Mouse (Mus musculus): ENCODE results near the gene Rspry1. TPM values are rescaled to one million over a fixed set of nuclear protein-coding genes. Genes with fewer than 3 reads are reported as not detected.

The Rspry1 gene
- polyA plus RNA-seq, 1 experiment, result 7.4 TPM

DNA sequence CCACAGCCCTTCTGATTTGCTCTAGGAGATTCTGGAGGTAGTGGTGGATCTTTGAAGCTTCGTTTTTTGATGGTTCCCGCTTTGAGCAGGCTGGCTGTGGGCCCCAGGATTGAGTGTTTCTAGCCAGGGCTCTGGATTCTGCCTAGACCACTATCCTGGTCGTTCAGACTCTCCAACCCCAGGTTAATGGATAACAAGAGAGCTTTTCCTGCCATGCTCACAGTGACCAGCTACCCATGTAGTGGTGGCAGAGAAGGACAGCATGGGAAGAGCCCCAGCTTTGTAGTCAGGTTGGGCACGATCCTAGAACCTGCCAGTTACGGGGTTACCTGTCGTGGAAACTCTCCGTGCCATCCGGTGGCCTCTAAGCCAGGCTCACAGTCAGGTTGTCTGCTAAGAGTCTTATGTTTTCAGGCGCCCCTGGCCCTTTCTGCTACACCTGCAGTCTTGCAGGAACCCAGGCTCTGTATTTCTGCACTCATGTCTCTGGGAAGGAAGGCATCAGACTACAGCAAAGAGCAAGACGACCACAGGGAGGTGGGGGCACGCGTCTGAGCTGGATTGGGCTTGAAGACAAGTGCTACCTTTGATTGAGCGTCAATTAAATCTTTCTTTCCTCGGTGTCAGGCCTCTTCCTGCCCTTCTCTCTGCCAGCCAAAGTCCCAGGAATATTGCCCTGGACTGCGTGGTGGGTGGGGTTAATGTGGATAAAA, 35.1 kb upstream of the Rspry1 start:
- TF ChIP-seq POLR2AphosphoS2 (IDR thresholded peaks at IDR 0.05; ENCODE audit: insufficient read length, low read depth) (no peak), SRF (IDR thresholded peaks at IDR 0.05; ENCODE audit: control insufficient read depth, insufficient read length, low read depth) (no peak), CEBPB (IDR thresholded peaks at IDR 0.05; ENCODE audit: insufficient read depth, poor library complexity, severe bottlenecking) (no peak), MYOD1 (IDR thresholded peaks at IDR 0.05; ENCODE audit: control insufficient read depth in 1 of 3, insufficient read length in 2 of 3, low read depth in 2 of 3) (no peak), MYOG (IDR thresholded peaks at IDR 0.05; ENCODE audit: control insufficient read depth in 1 of 3, insufficient read depth in 1 of 3, insufficient read length in 2 of 3, low read depth in 2 of 3) (no peak), TCF3 (IDR thresholded peaks at IDR 0.05; ENCODE audit: insufficient read length, low read depth) (no peak), POLR2A (IDR thresholded peaks at IDR 0.05; ENCODE audit: insufficient read length, low read depth) (no peak), E2F4 (IDR thresholded peaks at IDR 0.05; ENCODE audit: insufficient read depth) (no peak), REST (IDR thresholded peaks at IDR 0.05; ENCODE audit: insufficient read depth, insufficient read length) (no peak), TCF12 (IDR thresholded peaks at IDR 0.05; ENCODE audit: insufficient read depth, poor library complexity, severe bottlenecking) (no peak), MAX (IDR thresholded peaks at IDR 0.05; ENCODE audit: low read depth) (no peak), USF1 (IDR thresholded peaks at IDR 0.05; ENCODE audit: low read depth) (no peak)
- no peaks in the 10 kb centered on the region for H3K36me3 ChIP-seq (ENCODE audit: control insufficient read depth, insufficient read depth)
- H3K4me3 ChIP-seq, result no peak overlapping the region
- H3ac ChIP-seq (ENCODE audit: control insufficient read depth, insufficient read length), result no peak overlapping the region
- H3K27me3 ChIP-seq (ENCODE audit: control insufficient read depth, insufficient read depth, insufficient read length), result no peaks in the 10 kb centered on the region
- no peak overlapping the region for H3K4me2 ChIP-seq (ENCODE audit: low read depth)
- no peaks in the 10 kb centered on the region for H3K79me2 ChIP-seq (ENCODE audit: control insufficient read depth, insufficient read depth)

DNA sequence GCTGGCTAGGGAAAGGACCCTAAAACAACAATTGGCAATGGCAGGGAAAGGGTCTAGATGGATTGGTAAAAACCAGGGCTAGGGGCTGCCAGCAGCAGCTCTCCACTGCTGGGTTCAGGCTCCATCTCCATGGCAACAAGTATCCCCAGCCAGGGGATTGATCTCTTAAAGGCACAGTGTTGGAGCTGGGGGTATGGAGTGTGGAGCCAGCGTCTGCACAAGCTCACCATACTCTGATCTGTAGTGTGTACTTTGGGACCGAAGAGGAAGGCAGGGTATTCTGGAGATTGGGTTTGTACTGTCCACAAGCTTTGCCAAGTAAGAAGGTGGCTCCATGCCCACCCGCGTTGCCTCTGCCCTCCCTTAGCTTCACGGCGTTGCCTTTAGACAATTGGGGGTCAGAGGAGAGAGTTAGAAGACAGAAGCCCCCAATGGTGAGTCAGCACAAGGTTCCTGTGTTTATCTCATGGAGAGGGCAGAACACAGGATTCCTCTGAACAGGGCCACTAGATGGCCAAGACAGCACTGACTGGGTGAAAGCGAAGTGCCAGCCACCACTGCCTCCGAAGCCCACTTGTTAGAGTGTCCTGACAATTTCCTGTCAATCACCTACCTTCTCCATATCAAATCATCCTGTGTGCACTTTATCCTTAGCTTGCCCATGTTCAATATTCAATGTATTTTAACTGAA, 34.4 kb upstream of the Rspry1 start:
- no peak overlapping the region for H3K4me3 ChIP-seq
- no peaks in the 10 kb centered on the region for H3K36me3 ChIP-seq (ENCODE audit: control insufficient read depth, insufficient read depth)
- TF ChIP-seq TCF12 (IDR thresholded peaks at IDR 0.05; ENCODE audit: insufficient read depth, poor library complexity, severe bottlenecking) (no peak), CEBPB (IDR thresholded peaks at IDR 0.05; ENCODE audit: insufficient read depth, poor library complexity, severe bottlenecking) (no peak)
- H3K4me2 ChIP-seq (ENCODE audit: low read depth), result no peak overlapping the region
- H3K79me2 ChIP-seq (ENCODE audit: control insufficient read depth, insufficient read depth), result no peaks in the 10 kb centered on the region
- H3ac ChIP-seq (ENCODE audit: control insufficient read depth, insufficient read length), result no peak overlapping the region
- H3K27me3 ChIP-seq (ENCODE audit: control insufficient read depth, insufficient read depth, insufficient read length), result no peaks in the 10 kb centered on the region

GRCm38 (mm10) chr8:94568098-94568497, 33.6 kb upstream of the Rspry1 start:
- no peak for TF ChIP-seq MAX (IDR thresholded peaks at IDR 0.05; ENCODE audit: low read depth)
- TF ChIP-seq MYOG (IDR thresholded peaks at IDR 0.05; ENCODE audit: control insufficient read depth in 1 of 3, insufficient read depth in 1 of 3, insufficient read length in 2 of 3, low read depth in 2 of 3), result no peak
- no peak for TF ChIP-seq USF1 (IDR thresholded peaks at IDR 0.05; ENCODE audit: low read depth)
- TF ChIP-seq MYOD1 (IDR thresholded peaks at IDR 0.05; ENCODE audit: control insufficient read depth in 1 of 3, insufficient read length in 2 of 3, low read depth in 2 of 3), result peak in 1 of 3 experiments; percentile 47
- no peak for TF ChIP-seq TCF3 (IDR thresholded peaks at IDR 0.05; ENCODE audit: insufficient read length, low read depth)
- TF ChIP-seq REST (IDR thresholded peaks at IDR 0.05; ENCODE audit: insufficient read depth, insufficient read length), result no peak
- no peak overlapping the region for H3K4me2 ChIP-seq (ENCODE audit: low read depth)
- H3K79me2 ChIP-seq (ENCODE audit: control insufficient read depth, insufficient read depth), result no peaks in the 10 kb centered on the region
- no peak overlapping the region for H3K4me3 ChIP-seq
- H3K36me3 ChIP-seq (ENCODE audit: control insufficient read depth, insufficient read depth), result no peaks in the 10 kb centered on the region
- H3ac ChIP-seq (ENCODE audit: control insufficient read depth, insufficient read length), result no peak overlapping the region
- no peaks in the 10 kb centered on the region for H3K27me3 ChIP-seq (ENCODE audit: control insufficient read depth, insufficient read depth, insufficient read length)

- peaks cover 2% of the 10 kb centered on the region for H3K36me3 ChIP-seq (ENCODE audit: control insufficient read depth, insufficient read depth)
- H3K4me2 ChIP-seq (ENCODE audit: low read depth), result no peak overlapping the region
- TF ChIP-seq MYOG (IDR thresholded peaks at IDR 0.05; ENCODE audit: control insufficient read depth in 1 of 3, insufficient read depth in 1 of 3, insufficient read length in 2 of 3, low read depth in 2 of 3) (peak in 1 of 3 experiments; percentile 26), TCF3 (IDR thresholded peaks at IDR 0.05; ENCODE audit: insufficient read length, low read depth) (no peak), CEBPB (IDR thresholded peaks at IDR 0.05; ENCODE audit: insufficient read depth, poor library complexity, severe bottlenecking) (peak; percentile 58; the same call in 1 of the 2 replicates)
- no peaks in the 10 kb centered on the region for H3K79me2 ChIP-seq (ENCODE audit: control insufficient read depth, insufficient read depth)
- no peak overlapping the region for H3K4me3 ChIP-seq
- no peak overlapping the region for H3ac ChIP-seq (ENCODE audit: control insufficient read depth, insufficient read length)
- no peaks in the 10 kb centered on the region for H3K27me3 ChIP-seq (ENCODE audit: control insufficient read depth, insufficient read depth, insufficient read length)
These were observed 32.3 kb upstream of the Rspry1 start for GRCm38 (mm10) chr8:94569419-94569818.

DNA sequence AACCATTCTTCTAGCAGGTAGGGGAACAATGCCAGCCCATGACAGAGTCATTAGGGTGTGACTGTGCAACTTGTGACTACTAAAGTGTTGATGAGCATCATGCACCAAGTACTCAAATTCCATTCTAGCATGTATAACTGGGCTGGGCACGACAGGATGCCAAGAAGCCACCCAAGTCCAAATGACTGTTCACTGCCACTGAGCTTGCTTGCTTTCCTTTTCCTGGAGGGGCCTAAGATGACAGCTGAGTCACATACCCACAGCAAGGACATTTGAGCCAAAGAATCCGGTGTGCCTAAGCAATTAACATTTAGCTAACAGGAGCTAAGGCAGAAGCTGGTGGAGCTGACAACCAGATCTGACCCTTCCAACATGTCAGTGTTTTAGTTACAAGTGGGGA, 29.8 kb upstream of the Rspry1 start:
- Histone ChIP-seq H3K36me3 (ENCODE audit: control insufficient read depth, insufficient read depth) (peaks cover 18% of the 10 kb centered on the region), H3K4me2 (ENCODE audit: low read depth) (peak overlapping the region; percentile 18)
- TF ChIP-seq E2F4 (IDR thresholded peaks at IDR 0.05; ENCODE audit: insufficient read depth) (no peak), MYOG (IDR thresholded peaks at IDR 0.05; ENCODE audit: control insufficient read depth in 1 of 3, insufficient read depth in 1 of 3, insufficient read length in 2 of 3, low read depth in 2 of 3) (peak in 2 of 3 experiments; percentile 26 to 30)

More for the DNA sequence above, 29.8 kb upstream of the Rspry1 start:
- H3K27me3 ChIP-seq (ENCODE audit: control insufficient read depth, insufficient read depth, insufficient read length), result no peaks in the 10 kb centered on the region
- no peak overlapping the region for H3ac ChIP-seq (ENCODE audit: control insufficient read depth, insufficient read length)
- no peaks in the 10 kb centered on the region for H3K79me2 ChIP-seq (ENCODE audit: control insufficient read depth, insufficient read depth)
- no peak overlapping the region for H3K4me3 ChIP-seq

Data from myocyte (in vitro differentiated cells).